Mouse (Mus musculus) stomach, embryonic 14.5 days (tissue): Measurements from ENCODE around the gene Csad. TPM values are rescaled to one million over a fixed set of nuclear protein-coding genes. Genes with fewer than 3 reads are reported as not detected.

Experiments used
- ATAC-seq: fragments of 200-750 bp; cut with Nextera tagmentation; 2 replicates; pipeline ENCODE4 v1.8.0; 2017; ENCODE audit warnings: low read depth, moderate TSS enrichment; ENCODE audit not compliant: insufficient number of reproducible peaks, insufficient read depth, low FRiP score
- H3K27ac ChIP-seq: fragments of 300-500 bp; sonication (generic); 2 replicates; pipeline ENCODE4 v1.5.1; 2014; ENCODE audit warnings: mild to moderate bottlenecking, low read length, moderate library complexity, mixed read lengths
- H3K27me3 ChIP-seq: fragments of 300-500 bp; sonication (generic); 2 replicates; pipeline ENCODE4 v1.6.1; 2014; ENCODE audit warnings: low read length, control low read depth, mixed read lengths; ENCODE audit not compliant: control insufficient read depth, insufficient read depth
- H3K36me3 ChIP-seq: fragments of 300-500 bp; sonication (generic); 2 replicates; pipeline ENCODE4 v1.6.1; 2014; ENCODE audit warnings: mild to moderate bottlenecking, control low read depth, low read length, moderate library complexity, mixed read lengths; ENCODE audit not compliant: control insufficient read depth, insufficient read depth
- H3K4me1 ChIP-seq: fragments of 300-500 bp; sonication (generic); 2 replicates; pipeline ENCODE4 v1.6.1; 2014; ENCODE audit warnings: low read length, control low read depth, mixed read lengths; ENCODE audit not compliant: control insufficient read depth, insufficient read depth
- H3K4me2 ChIP-seq: fragments of 300-500 bp; sonication (generic); replicated peaks from 2 replicates; pipeline ENCODE4 v1.6.1; 2014; ENCODE audit warnings: low read depth, low read length, control low read depth
- H3K4me3 ChIP-seq: fragments of 300-500 bp; sonication (generic); 2 replicates; pipeline ENCODE4 v1.5.1; 2014; ENCODE audit warnings: low read depth, low read length, control low read depth
- H3K9ac ChIP-seq: fragments of 300-500 bp; sonication (generic); replicated peaks from 2 replicates; pipeline ENCODE4 v1.6.1; 2014; ENCODE audit warnings: low read depth, mild to moderate bottlenecking, control low read depth, low read length, moderate library complexity, mixed read lengths
- H3K9me3 ChIP-seq: fragments of 300-500 bp; sonication (generic); 2 replicates; pipeline ENCODE4 v1.6.1; 2016; ENCODE audit warnings: low read depth, low read length, control low read depth; ENCODE audit not compliant: control insufficient read depth
- WGBS: fragments of 180-500 bp; shearing (Covaris S2); extraction: QIAGEN DNeasy Blood & Tissue Kit; methylation state at CpG from one replicate; pipeline ENCODE4 v1.1.7; 2014; 5-methylcytosine and 5-hydroxymethylcytosine counted together
- polyA plus RNA-seq: library from polyadenylated mRNA; unstranded; fragments of >200 nt; fragmentation: Nextera tagmentation; extraction: Ambion mirVana; gene quantifications from 2 replicates; pipeline ENCODE4 v1.2.1, GENCODE M21; 2014

The Csad gene
- polyA plus RNA-seq, 1 experiment from 2014 or later, result 63.9 TPM

GRCm38 (mm10) chr15:102239851-102240250 is 35.3 kb upstream of the Csad start:
- ATAC-seq, result no peak
- Histone ChIP-seq H3K27me3 (no peaks in the 10 kb centered on the region), H3K4me1 (peaks cover 38% of the 10 kb centered on the region), H3K9me3 (no peaks in the 10 kb centered on the region), H3K4me2 (no peak overlapping the region), H3K36me3 (peaks cover 18% of the 10 kb centered on the region), H3K4me3 (no peak overlapping the region), H3K9ac (no peak overlapping the region), H3K27ac (no peak overlapping the region)
- WGBS, result 80% methylated on average over 11 of the region's 11 CpGs

DNA sequence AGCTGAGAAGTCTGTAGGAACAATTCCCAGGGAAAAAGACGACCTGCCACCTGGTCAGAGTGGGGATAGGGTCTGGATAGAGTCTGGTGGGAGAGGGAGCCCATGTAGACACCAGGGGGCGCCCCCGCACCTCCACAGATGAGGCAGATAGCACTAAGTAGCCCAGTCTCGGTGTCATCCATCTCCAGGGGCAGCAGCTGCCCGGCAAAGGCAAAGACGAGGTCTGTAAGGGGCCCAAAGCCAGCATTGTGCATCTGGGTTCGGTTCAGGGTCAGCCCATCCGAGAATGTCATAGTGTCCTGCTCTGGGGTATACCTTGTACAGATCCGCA is 34.7 kb upstream of the Csad start:
- 11% methylated on average over 9 of the region's 9 CpGs for WGBS
- Histone ChIP-seq H3K27me3 (no peaks in the 10 kb centered on the region), H3K4me1 (peaks cover 38% of the 10 kb centered on the region), H3K27ac (no peak overlapping the region), H3K9me3 (no peaks in the 10 kb centered on the region), H3K4me2 (no peak overlapping the region), H3K9ac (no peak overlapping the region), H3K4me3 (no peak overlapping the region), H3K36me3 (peaks cover 18% of the 10 kb centered on the region)
- no peak for ATAC-seq

GRCm38 (mm10) chr15:102238543-102239259 is 34.2 kb upstream of the Csad start:
- no peak for ATAC-seq
- WGBS, result 85% methylated on average over 14 of the region's 14 CpGs
- Histone ChIP-seq H3K9me3 (no peaks in the 10 kb centered on the region), H3K27ac (no peak overlapping the region), H3K4me3 (no peak overlapping the region), H3K36me3 (peaks cover 18% of the 10 kb centered on the region), H3K4me2 (no peak overlapping the region), H3K9ac (no peak overlapping the region), H3K27me3 (no peaks in the 10 kb centered on the region), H3K4me1 (peaks cover 38% of the 10 kb centered on the region)

GRCm38 (mm10) chr15:102235371-102236027 is 31.0 kb upstream of the Csad start:
- WGBS, result 13% methylated on average over 21 of the region's 21 CpGs
- no peaks in the 10 kb centered on the region for H3K9me3 ChIP-seq
- H3K27ac ChIP-seq, result peak overlapping the region; percentile 73
- peaks cover 18% of the 10 kb centered on the region for H3K36me3 ChIP-seq
- no peak overlapping the region for H3K4me3 ChIP-seq
- H3K9ac ChIP-seq, result no peak overlapping the region; the same call in 1 of the 2 replicates
- peaks cover 28% of the 10 kb centered on the region for H3K4me1 ChIP-seq
- peak overlapping the region; percentile 27 for H3K4me2 ChIP-seq
- H3K27me3 ChIP-seq, result no peaks in the 10 kb centered on the region
- peak; percentile 77 for ATAC-seq

GRCm38 (mm10) chr15:102233896-102234295 is 29.4 kb upstream of the Csad start:
- no peak for ATAC-seq
- 22% methylated on average over 2 of the region's 2 CpGs for WGBS
- no peaks in the 10 kb centered on the region for H3K9me3 ChIP-seq
- peaks cover 28% of the 10 kb centered on the region for H3K4me1 ChIP-seq
- H3K4me2 ChIP-seq, result no peak overlapping the region
- H3K4me3 ChIP-seq, result no peak overlapping the region
- H3K27me3 ChIP-seq, result no peaks in the 10 kb centered on the region
- H3K36me3 ChIP-seq, result peaks cover 18% of the 10 kb centered on the region
- H3K9ac ChIP-seq, result no peak overlapping the region
- H3K27ac ChIP-seq, result peak overlapping the region; percentile 73; the same call in 1 of the 2 replicates

DNA sequence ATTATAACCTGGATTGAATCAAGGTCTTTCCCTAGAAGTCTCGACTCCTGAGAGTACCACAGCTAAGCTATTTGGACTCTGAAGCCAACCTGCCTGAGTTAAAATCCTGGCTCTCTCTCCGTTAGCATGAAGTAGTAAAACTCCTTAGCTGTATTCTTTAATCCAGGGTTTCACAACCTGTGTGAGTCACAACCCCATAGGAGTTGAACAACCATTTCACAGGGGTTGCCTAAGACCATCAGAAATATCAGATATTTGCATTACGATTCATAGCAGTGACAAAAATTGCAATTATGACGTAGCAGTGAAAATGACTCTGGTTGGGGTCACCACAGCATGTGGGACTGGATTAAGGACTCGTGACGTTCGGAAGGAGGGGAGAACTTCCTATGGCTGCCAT is 28.2 kb upstream of the Csad start:
- ATAC-seq, result no peak
- WGBS, result 84% methylated on average over 7 of the region's 7 CpGs
- Histone ChIP-seq H3K4me3 (no peak overlapping the region), H3K9ac (no peak overlapping the region), H3K27me3 (no peaks in the 10 kb centered on the region), H3K9me3 (no peaks in the 10 kb centered on the region), H3K36me3 (peaks cover 11% of the 10 kb centered on the region), H3K4me1 (peaks cover 28% of the 10 kb centered on the region), H3K27ac (no peak overlapping the region), H3K4me2 (no peak overlapping the region)

- 0 out of 2 replicates have a peak, but pooled peaks have one; percentile 42 for ATAC-seq
- 27% methylated on average over 6 of the region's 6 CpGs for WGBS
- Histone ChIP-seq H3K36me3 (peaks cover 5% of the 10 kb centered on the region), H3K4me2 (0 out of 2 replicates have a peak within 1 kb of the TSS, but pooled peaks have one; percentile 3), H3K27me3 (no peaks in the 10 kb centered on the region), H3K4me1 (peaks cover 28% of the 10 kb centered on the region), H3K9me3 (no peaks in the 10 kb centered on the region), H3K27ac (no peak within 1 kb of the TSS), H3K9ac (no peak within 1 kb of the TSS), H3K4me3 (no peak within 1 kb of the TSS)
Observed at GRCm38 (mm10) chr15:102231748-102232147, 27.2 kb upstream of the Csad start, which contains the start of gene Itgb7. Gene Itgb7, minus strand, starts transcription at chr15:102231944.

DNA sequence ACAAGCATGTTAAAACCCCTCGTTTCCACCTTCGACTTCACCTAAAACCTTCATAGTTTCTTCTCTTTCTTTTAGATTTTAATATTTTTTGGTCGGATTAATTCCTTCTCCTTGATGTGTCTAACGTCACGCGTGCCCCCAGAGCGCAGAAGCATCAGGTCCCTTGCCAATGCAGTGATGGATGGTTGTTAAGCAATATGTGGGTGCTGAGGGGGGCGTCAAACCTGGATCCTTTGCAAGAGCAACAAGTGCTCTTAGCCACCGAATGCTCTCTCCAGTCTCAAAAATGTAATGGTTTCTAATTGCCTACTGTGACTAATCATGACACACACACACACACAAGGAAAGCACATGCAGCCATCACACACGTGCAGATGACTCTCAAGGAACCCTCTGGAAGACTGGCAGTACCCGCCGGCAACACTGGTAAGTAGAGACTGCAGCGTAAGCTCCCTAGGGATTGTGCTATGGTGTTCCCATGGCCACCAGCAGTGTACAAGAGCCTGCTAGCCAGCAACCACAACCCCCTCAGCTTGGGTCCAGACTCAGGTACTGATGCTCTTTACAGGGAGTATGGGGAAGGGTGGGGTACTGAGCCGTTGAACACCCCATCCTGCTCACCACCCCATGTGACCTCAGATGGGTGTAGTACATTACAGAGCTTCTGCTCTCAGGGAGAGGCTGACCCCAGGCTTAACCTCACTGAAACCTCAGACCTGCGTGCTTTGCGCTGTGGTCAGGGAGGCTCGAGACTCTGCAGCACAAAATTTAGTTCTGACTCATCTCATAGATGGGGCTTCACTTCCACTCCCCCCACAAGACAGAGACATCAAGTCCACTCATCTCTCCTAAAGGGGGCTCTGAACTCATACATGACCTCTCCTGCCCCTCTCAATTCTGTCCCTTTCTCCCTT is 26.1 kb upstream of the Csad start:
- H3K36me3 ChIP-seq, result no peaks in the 10 kb centered on the region; the same call in 1 of the 2 replicates
- 77% methylated on average over 17 of the region's 17 CpGs for WGBS
- no peak overlapping the region for H3K4me3 ChIP-seq
- no peak overlapping the region for H3K4me2 ChIP-seq
- H3K27ac ChIP-seq, result no peak overlapping the region
- H3K9me3 ChIP-seq, result no peaks in the 10 kb centered on the region
- peaks cover 22% of the 10 kb centered on the region for H3K4me1 ChIP-seq
- no peak for ATAC-seq
- H3K27me3 ChIP-seq, result no peaks in the 10 kb centered on the region
- H3K9ac ChIP-seq, result no peak overlapping the region
